Mouse (Mus musculus): ENCODE results near the gene Aebp1. TPM values are rescaled to one million over a fixed set of nuclear protein-coding genes. Genes with fewer than 3 reads are reported as not detected.
A peak's percentile ranks its signal among the peaks of the same experiment; 100 is the strongest.

The Aebp1 gene
- polyA plus RNA-seq, 1 experiment from 2014 or later = 12.5 TPM

DNA sequence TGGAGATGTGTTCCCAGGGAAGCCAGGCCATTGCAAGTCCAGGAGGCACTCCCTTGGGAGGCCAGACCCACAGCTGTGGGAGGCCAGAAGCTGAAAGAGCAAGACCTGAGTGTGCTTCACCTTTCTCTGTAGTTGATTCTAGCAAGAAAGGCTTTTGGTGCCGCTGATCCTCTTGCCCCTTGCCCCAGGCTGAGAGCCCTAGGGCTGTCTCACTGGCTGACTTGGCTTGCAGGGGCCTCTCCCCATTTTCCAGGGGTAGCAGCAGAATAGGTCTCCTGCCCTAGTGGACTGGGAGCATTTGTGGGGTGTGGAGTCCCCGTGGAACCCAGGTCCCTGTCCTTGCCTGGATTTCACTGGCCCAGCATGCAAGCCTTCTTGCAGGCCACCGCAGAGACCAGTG lies 39.6 kb downstream of the Aebp1 start:
- in situ Hi-C loops (cut with MboI; ENCODE audit: low pct_unique_long_range_greater_than_20kb) = loop anchor here (25.0 kb wide), 1 partner anchor 414 kb away; no protein-coding TSS in a partner anchor
- ATAC-seq (no peak), DNase-seq (ENCODE audit: low read depth, low spot score) (no peak)
- CTCF ChIA-PET = interaction anchor here (0.8 to 1.2 kb wide), 2 partner anchors 12 to 15 kb away, joined by 3 read pairs; no protein-coding TSS in a partner anchor
- no peak for TF ChIP-seq CTCF (IDR thresholded peaks at IDR 0.05)
- POLR2A ChIA-PET = no interaction called here
- H3K27me3 ChIP-seq = no peaks in the 10 kb centered on the region

DNA sequence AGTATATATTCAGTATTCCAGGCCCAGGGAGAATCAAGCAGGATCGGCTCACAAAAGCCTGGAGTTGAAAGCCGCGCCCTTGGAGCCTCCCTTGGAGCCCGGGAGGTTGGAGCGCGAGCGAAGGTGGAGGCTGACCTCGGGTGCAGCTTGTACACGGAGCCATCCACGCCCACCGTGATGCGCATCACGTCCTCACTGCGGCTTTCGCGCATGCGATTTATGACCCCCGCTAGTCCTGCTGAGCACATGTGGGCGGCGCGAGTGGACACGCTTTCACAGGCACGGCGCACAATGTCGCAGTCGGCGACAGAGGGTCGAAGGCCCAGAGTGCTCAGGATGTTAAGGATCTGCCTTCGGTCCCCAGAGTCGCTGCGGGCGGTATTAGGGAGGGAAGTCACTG lies 40.2 kb downstream of the Aebp1 start:
- DNase-seq (ENCODE audit: low read depth, low spot score) (no peak), ATAC-seq (no peak)
- POLR2A ChIA-PET = no interaction called here
- no peaks in the 10 kb centered on the region for H3K27me3 ChIP-seq
- CTCF ChIA-PET = interaction anchor here (1.1 kb wide), 1 partner anchor 52 kb away, joined by 3 read pairs; no protein-coding TSS in a partner anchor
- no peak for TF ChIP-seq CTCF (IDR thresholded peaks at IDR 0.05)
- in situ Hi-C loops (cut with MboI; ENCODE audit: low pct_unique_long_range_greater_than_20kb) = loop anchor here (25.0 kb wide), 1 partner anchor 415 kb away; no protein-coding TSS in a partner anchor

DNA sequence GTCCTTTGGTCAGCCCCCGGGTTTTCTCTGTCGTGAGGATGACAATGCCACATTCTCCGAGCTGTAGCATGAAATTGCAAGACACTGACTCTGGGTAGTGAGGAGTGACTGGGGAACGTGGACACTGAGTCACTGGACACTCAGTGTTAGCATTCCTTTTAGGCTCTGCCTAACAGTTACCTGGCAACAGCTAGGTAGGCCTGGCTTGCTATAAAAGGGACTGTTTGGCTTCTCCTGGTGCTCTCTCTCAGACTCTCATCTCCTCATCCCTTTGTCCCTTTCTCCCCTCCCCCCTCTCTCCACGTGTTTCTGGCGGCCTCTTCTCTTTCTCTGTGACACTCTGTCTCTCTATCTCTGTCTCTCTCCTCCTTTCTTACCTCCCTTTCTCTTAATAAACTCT lies 40.6 kb downstream of the Aebp1 start:
- no peaks in the 10 kb centered on the region for H3K27me3 ChIP-seq
- no peak for TF ChIP-seq CTCF (IDR thresholded peaks at IDR 0.05)
- ChIA-PET CTCF (interaction anchor here (1.1 kb wide), 1 partner anchor 53 kb away, joined by 3 read pairs; no protein-coding TSS in a partner anchor), POLR2A (no interaction called here)
- in situ Hi-C loops (cut with MboI; ENCODE audit: low pct_unique_long_range_greater_than_20kb) = loop anchor here (25.0 kb wide), 1 partner anchor 415 kb away; no protein-coding TSS in a partner anchor
- peak; percentile 72 for ATAC-seq
- no peak for DNase-seq (ENCODE audit: low read depth, low spot score)

DNA sequence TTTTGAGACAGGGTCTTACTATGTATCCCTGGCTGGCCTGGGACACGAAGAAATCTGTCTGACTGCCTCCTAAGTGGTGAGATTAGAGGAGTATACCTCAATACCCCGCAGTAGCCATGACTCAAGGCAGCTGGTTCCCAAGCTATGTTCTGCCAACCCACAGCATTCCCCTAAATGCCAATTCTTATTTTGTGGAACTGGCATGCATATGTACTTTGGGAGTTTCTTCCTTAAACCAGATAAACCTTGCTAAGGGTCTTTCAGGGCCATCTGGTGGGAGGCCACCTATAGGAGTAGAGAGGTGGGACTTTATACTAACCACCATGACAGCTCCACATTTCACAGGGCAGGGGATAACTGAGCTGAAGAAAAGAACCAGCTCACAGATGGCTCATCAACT lies 42.1 kb downstream of the Aebp1 start:
- CTCF ChIA-PET = interaction anchor here (0.9 to 1.6 kb wide), 5 partner anchors 9 to 68 kb away, joined by 3 to 8 read pairs (median 4); no protein-coding TSS in a partner anchor
- TF ChIP-seq CTCF (IDR thresholded peaks at IDR 0.05) = no peak
- DNase-seq (ENCODE audit: low read depth, low spot score) (no peak), ATAC-seq (no peak)
- no peaks in the 10 kb centered on the region for H3K27me3 ChIP-seq
- POLR2A ChIA-PET = no interaction called here
- in situ Hi-C loops (cut with MboI; ENCODE audit: low pct_unique_long_range_greater_than_20kb) = loop anchor here (25.0 kb wide), 1 partner anchor 417 kb away; no protein-coding TSS in a partner anchor

DNA sequence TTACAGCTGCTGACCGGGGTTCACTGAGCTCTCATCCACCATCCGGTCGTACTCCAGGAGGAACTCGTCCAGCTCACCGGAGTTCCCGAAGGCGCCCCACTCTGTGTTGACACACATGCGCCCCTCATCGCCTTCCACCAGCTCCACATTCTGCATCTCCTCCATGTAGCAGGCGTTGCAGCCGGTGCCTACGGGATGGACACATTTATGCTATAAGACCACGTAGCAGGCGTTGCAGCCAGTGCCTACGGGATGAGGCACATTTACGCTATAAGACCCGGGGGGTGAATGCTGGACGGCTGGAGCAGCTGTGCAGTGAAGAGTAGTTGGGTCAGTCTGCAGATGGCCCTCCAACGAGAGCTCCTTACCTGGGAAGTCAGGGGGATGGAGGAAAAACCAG lies 42.6 kb downstream of the Aebp1 start:
- CTCF ChIA-PET = interaction anchor here (0.9 to 1.6 kb wide), 5 partner anchors 9 to 68 kb away, joined by 3 to 8 read pairs (median 4); no protein-coding TSS in a partner anchor
- POLR2A ChIA-PET = no interaction called here
- no peak for TF ChIP-seq CTCF (IDR thresholded peaks at IDR 0.05)
- DNase-seq (ENCODE audit: low read depth, low spot score) (no peak), ATAC-seq (no peak)
- H3K27me3 ChIP-seq = no peaks in the 10 kb centered on the region
- in situ Hi-C loops (cut with MboI; ENCODE audit: low pct_unique_long_range_greater_than_20kb) = loop anchor here (25.0 kb wide), 1 partner anchor 417 kb away; no protein-coding TSS in a partner anchor

DNA sequence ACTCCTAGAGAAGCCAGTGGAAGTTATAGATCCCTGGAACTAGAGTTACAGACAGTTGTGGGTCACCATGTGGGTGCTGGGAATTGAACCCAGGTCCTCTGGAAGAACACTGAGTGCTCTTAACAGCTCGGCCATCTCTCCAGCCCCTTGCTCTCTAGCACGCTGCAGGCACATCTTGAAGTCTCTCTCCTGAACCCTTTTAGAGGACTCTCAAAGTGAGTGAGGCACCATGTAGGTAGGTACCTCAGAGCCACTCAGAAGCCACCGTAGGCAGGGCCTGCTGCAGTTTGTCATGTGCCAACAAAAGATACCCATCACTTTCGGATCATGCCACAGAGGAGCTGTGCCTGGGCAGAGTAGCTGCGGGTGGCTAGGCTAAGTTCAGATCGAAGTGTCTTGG lies 43.1 kb downstream of the Aebp1 start:
- no peak for ATAC-seq
- DNase-seq (ENCODE audit: low read depth, low spot score) = no peak
- no peaks in the 10 kb centered on the region for H3K27me3 ChIP-seq
- in situ Hi-C loops (cut with MboI; ENCODE audit: low pct_unique_long_range_greater_than_20kb) = loop anchor here (25.0 kb wide), 1 partner anchor 418 kb away; no protein-coding TSS in a partner anchor
- POLR2A ChIA-PET = no interaction called here
- CTCF ChIA-PET = interaction anchor here (1.3 to 1.6 kb wide), 4 partner anchors 8 to 69 kb away, joined by 3 to 8 read pairs (median 6); no protein-coding TSS in a partner anchor
- no peak for TF ChIP-seq CTCF (IDR thresholded peaks at IDR 0.05)

DNA sequence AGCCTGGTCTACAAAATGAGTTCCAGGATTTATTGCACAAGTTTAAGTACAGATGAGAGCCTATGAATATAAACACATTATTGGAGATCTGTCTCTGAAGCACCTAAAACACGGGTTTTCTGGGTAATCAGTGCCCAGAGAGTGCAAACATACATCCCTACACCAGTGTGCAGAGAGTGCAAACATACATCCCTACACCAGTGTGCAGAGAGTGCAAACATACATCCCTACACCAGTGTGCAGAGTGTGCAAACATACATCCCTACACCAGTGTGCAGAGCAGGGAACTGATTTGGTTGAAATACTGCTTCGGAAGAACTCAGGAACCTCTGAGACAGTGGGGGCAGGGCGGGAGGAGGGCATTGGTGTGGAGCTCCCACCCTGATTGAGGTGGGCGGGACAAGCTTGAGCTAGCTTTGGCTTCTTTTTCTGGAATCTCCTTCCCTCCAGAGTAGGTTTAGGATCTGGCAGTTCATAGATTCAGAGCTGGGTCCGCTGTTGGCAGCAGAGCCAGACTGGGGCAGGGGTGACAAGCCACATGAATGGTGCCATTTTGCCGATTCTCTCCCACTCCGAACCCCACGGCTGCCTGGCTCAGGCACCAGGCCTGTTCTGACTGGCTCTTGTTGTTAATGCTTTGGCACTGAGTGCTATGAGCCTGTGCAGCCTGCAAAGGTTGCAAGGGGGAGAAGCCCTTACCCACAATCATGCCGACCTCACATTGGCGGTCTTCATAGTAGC lies 44.2 kb downstream of the Aebp1 start:
- POLR2A ChIA-PET = no interaction called here
- in situ Hi-C loops (cut with MboI; ENCODE audit: low pct_unique_long_range_greater_than_20kb) = loop anchor here (25.0 kb wide), 1 partner anchor 419 kb away; no protein-coding TSS in a partner anchor
- DNase-seq (ENCODE audit: low read depth, low spot score) (no peak), ATAC-seq (no peak)
- no peaks in the 10 kb centered on the region for H3K27me3 ChIP-seq
- CTCF ChIA-PET = interaction anchor here (1.4 to 1.8 kb wide), 3 partner anchors 8 to 70 kb away, joined by 3 to 6 read pairs (median 5); no protein-coding TSS in a partner anchor
- no peak for TF ChIP-seq CTCF (IDR thresholded peaks at IDR 0.05)

DNA sequence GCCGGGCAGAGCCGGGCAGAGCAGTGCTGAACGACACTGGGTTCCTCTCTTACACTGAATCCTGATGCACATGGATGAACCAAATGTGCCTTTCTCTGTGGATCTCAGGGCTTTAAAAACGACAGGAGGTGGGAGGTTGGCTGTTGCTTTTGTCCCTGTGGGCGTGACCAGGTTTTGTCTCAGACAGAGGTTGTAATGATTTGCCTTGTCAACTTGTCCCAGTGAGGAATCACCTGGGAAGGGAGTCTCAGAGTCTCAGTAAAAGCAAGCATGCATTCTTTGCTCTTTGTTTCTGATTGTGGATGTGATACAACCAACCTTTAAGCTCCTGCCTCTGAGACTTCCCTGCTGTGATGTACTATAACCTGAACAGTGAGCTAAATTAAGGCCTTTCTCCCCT lies 45.3 kb downstream of the Aebp1 start:
- in situ Hi-C loops (cut with MboI; ENCODE audit: low pct_unique_long_range_greater_than_20kb) = loop anchor here (25.0 kb wide), 1 partner anchor 420 kb away; no protein-coding TSS in a partner anchor
- ATAC-seq = no peak

DNA sequence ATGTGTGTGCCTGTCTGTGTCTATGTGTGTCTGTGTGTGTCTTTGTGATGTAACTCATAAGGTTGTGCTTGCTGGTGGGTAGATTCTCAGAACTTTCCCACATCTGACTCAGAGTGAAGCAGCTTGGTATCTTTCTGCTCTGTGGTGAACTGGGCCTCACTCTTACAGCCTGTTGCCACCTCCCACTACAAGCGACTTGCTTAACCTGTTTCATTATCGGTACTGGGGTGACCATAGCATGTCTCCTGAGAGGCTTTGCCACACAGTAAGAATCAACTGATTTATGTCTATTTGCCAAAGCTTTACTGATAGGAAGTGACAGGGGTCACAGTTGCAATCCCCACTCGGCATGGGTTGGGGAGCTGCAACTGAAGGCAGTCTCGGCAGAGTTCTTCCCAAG lies 46.9 kb downstream of the Aebp1 start:
- in situ Hi-C loops (cut with MboI; ENCODE audit: low pct_unique_long_range_greater_than_20kb) = loop anchor here (25.0 kb wide), 1 partner anchor 421 kb away; no protein-coding TSS in a partner anchor
- no peaks in the 10 kb centered on the region for H3K27me3 ChIP-seq
- POLR2A ChIA-PET = no interaction called here
- CTCF ChIA-PET = interaction anchor here (1.1 to 2.2 kb wide), 5 partner anchors 20 to 120 kb away, joined by 3 to 12 read pairs (median 3); no protein-coding TSS in a partner anchor
- TF ChIP-seq CTCF (IDR thresholded peaks at IDR 0.05) = no peak
- ATAC-seq (no peak), DNase-seq (ENCODE audit: low read depth, low spot score) (no peak)

More for the DNA sequence above, 45.3 kb downstream of the Aebp1 start:
- no peak for TF ChIP-seq CTCF (IDR thresholded peaks at IDR 0.05)
- POLR2A ChIA-PET = interaction anchor here (0.7 kb wide), 1 partner anchor 362 kb away, joined by 3 read pairs; no protein-coding TSS in a partner anchor
- CTCF ChIA-PET = interaction anchor here (1.0 to 1.8 kb wide), 3 partner anchors 9 to 16 kb away, joined by 3 to 6 read pairs (median 5); no protein-coding TSS in a partner anchor
- H3K27me3 ChIP-seq = no peaks in the 10 kb centered on the region
- no peak for DNase-seq (ENCODE audit: low read depth, low spot score)

DNA sequence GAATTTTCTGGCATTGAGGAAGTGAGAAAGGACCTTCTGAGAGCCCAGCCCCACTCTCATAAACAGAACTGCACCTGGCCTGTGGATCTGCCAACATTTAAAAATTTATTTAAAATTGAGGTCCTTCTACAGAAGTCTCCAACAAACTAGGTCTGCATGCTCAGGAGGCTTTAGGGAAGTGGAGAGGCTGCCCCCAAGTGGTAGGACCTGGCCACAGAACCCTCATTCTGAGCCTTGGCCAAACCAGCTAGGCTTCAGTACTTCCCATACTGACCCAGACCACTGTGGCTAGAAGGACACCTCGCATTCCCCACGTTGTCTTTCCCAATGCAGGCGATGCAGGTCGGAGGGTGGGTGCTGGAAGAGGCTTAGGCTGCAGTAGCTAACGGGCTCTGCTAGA lies 50.9 kb downstream of the Aebp1 start:
- in situ Hi-C loops (cut with MboI; ENCODE audit: low pct_unique_long_range_greater_than_20kb) = loop anchor here (25.0 kb wide), 1 partner anchor 425 kb away; no protein-coding TSS in a partner anchor
- CTCF ChIA-PET = interaction anchor here (0.9 to 2.5 kb wide), 9 partner anchors 8 to 123 kb away, joined by 3 to 12 read pairs (median 4); partner anchors contain the start of gene Ykt6
- POLR2A ChIA-PET = no interaction called here
- no peaks in the 10 kb centered on the region for H3K27me3 ChIP-seq
- DNase-seq (ENCODE audit: low read depth, low spot score) = no peak
- TF ChIP-seq CTCF (IDR thresholded peaks at IDR 0.05) = no peak
- ATAC-seq = peak; percentile 68

Measured in Patski (cell line).